Mouse (Mus musculus) midbrain, embryonic 11.5 days (tissue): Measurements from ENCODE around the gene Olfr95. TPM values are rescaled to one million over a fixed set of nuclear protein-coding genes. Genes with fewer than 3 reads are reported as not detected.

ENCODE experiments used
- ATAC-seq: fragments of 200-750 bp; cut with Nextera tagmentation; 2 replicates; pipeline ENCODE4 v1.8.0; 2017; ENCODE audit warnings: moderate TSS enrichment, moderate library complexity; ENCODE audit not compliant: low FRiP score
- DNase-seq: peaks from one replicate; pipeline ENCODE4 v3.0.0; 2015; ENCODE audit warnings: low spot score; ENCODE audit errors: missing footprints
- H3K27ac ChIP-seq: fragments of 300-500 bp; sonication (generic); 2 replicates; pipeline ENCODE4 v1.5.1; 2014; ENCODE audit warnings: low read depth, low read length
- H3K27me3 ChIP-seq: fragments of 300-500 bp; sonication (generic); 2 replicates; pipeline ENCODE4 v1.6.1; 2014; ENCODE audit warnings: mild to moderate bottlenecking, low read length, moderate library complexity, mixed read lengths; ENCODE audit not compliant: control insufficient read depth, insufficient read depth
- H3K36me3 ChIP-seq: fragments of 300-500 bp; sonication (generic); 2 replicates; pipeline ENCODE4 v1.6.1; 2014; ENCODE audit warnings: mild to moderate bottlenecking, low read length, moderate library complexity, mixed read lengths; ENCODE audit not compliant: control insufficient read depth, insufficient read depth
- H3K4me1 ChIP-seq: fragments of 300-500 bp; sonication (generic); 2 replicates; pipeline ENCODE4 v1.6.1; 2014; ENCODE audit warnings: low read length; ENCODE audit not compliant: control insufficient read depth, insufficient read depth
- H3K4me2 ChIP-seq: fragments of 300-500 bp; sonication (generic); 2 replicates; pipeline ENCODE4 v1.6.1; 2014; ENCODE audit warnings: mild to moderate bottlenecking, moderate library complexity
- H3K4me3 ChIP-seq: fragments of 300-500 bp; sonication (generic); 2 replicates; pipeline ENCODE4 v1.5.1; 2014; ENCODE audit warnings: low read depth, low read length
- H3K9ac ChIP-seq: fragments of 300-500 bp; sonication (generic); 2 replicates; pipeline ENCODE4 v1.6.1; 2014; ENCODE audit warnings: low read length
- H3K9me3 ChIP-seq: fragments of 300-500 bp; sonication (generic); 2 replicates; pipeline ENCODE4 v1.6.1; 2016; ENCODE audit warnings: low read length; ENCODE audit not compliant: control insufficient read depth
- WGBS: fragments of 180-500 bp; shearing (Covaris S2); extraction: QIAGEN DNeasy Blood & Tissue Kit; methylation state at CpG from one replicate; pipeline ENCODE4 v1.1.7; 2014; 5-methylcytosine and 5-hydroxymethylcytosine counted together
- polyA plus RNA-seq: library from polyadenylated mRNA; unstranded; fragments of >200 nt; fragmentation: Nextera tagmentation; extraction: Ambion mirVana; gene quantifications from 2 replicates; pipeline ENCODE4 v1.2.1, GENCODE M21; 2014

Olfr95 gene
- polyA plus RNA-seq, 1 experiment from 2014 or later, result not detected

DNA sequence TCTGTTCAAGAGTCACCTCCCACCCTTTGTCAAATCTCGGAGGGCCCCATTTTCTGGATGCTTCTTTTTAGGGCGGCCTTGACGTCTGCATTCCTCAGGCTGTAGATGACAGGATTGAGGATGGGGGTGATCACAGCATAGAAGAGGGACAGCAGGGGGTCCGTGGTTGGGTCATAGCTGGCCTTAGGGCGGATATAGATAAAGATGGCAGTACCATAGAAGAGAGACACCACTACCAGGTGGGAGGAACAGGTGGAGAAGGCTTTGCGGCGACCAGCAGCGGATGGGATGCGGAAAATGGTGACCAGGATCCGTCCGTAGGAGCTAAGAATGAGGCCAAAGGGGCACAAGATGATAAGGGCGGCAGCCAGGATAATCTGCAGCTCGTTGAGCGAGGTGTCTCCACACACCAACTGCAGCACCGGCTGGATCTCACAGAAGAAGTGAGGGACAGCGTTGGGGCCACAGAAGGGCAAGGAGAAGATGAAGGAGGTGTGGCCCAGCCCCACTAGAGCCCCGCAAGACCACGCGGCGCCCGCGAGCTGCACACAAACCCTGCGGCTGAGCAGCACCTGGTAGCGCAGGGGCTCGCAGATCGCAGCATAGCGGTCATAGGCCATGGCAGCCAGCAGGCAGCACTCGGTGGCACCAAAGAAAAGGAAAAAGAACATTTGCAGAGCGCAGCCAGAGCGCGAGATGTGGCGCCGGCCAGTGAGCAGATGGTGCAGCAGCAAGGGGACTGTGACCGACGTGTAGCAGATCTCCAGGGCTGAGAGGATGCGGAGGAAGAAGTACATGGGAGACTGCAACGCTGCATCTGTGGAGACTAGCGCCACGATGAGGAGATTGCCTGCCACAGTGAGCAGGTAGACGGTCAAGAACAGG, 1.8 kb downstream of the Olfr95 start:
- DNase-seq, result peak; percentile 85
- peak; percentile 65 for ATAC-seq
- 18% methylated on average over 40 of the region's 40 CpGs for WGBS

DNA sequence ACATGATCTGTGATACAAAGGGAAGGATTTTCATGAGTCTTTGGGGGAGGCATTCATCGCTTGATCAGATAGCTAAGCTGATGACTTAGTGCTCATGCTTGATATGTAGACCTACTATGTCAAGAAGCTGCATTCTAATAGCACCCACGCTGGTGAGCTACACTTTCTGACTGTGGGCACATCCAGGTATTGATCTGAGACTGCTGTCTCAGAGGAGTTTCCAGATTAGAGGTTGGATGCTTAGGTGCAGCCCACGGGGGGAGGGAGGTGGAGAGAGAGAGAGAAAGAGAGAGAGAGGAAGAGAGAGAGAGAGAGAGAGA, 9.0 kb downstream of the Olfr95 start:
- no peaks in the 10 kb centered on the region for H3K4me1 ChIP-seq
- no peaks in the 10 kb centered on the region for H3K9me3 ChIP-seq
- H3K27ac ChIP-seq, result no peak overlapping the region
- no peak overlapping the region for H3K9ac ChIP-seq
- DNase-seq, result no peak
- H3K27me3 ChIP-seq, result no peaks in the 10 kb centered on the region
- 24% methylated on average over 3 of the region's 3 CpGs for WGBS
- H3K4me2 ChIP-seq, result no peak overlapping the region
- H3K4me3 ChIP-seq, result no peak overlapping the region
- no peaks in the 10 kb centered on the region for H3K36me3 ChIP-seq
- ATAC-seq, result peak; percentile 67

More for the DNA sequence above, 1.8 kb downstream of the Olfr95 start:
- H3K36me3 ChIP-seq, result no peaks in the 10 kb centered on the region
- no peaks in the 10 kb centered on the region for H3K9me3 ChIP-seq
- H3K27ac ChIP-seq, result no peak overlapping the region
- peak overlapping the region; percentile 56 for H3K4me2 ChIP-seq
- peak overlapping the region; percentile 30 for H3K4me3 ChIP-seq
- no peaks in the 10 kb centered on the region for H3K4me1 ChIP-seq
- H3K9ac ChIP-seq, result peak overlapping the region; percentile 47
- H3K27me3 ChIP-seq, result peaks cover 8% of the 10 kb centered on the region

DNA sequence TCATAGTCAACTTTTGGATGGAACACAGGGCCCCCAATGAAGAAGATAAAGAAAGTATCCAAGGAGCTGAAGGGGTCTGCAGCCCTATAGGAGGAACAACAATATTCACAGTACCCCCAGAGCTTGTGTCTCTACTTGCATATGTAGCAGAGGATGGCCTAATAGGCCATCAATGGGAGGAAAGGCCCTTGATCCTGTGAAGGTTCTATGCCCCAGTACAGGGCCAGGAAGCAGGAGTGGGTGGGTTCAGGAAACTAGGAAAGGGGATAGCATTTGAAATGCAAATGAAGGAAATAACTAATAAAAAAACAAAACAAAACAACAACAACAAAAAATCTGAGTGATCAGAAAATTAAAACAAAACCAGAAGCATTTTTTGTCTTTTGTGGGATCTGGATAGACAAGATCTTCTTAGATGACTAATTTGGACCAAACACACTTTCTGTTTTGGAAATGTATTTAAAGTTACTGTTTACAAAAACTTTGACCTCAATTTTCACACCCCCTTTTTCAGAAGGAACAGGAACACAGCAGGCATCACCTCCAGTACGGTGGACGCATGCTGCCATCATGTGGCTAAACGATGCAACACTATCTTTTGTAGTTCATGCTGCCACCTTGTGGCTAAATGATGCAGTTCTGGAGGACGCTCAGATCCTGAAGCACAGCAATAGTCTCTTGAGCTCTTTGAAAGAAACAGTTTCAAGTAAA, 9.6 kb downstream of the Olfr95 start:
- Histone ChIP-seq H3K9ac (no peak overlapping the region), H3K27ac (no peak overlapping the region), H3K4me1 (no peaks in the 10 kb centered on the region), H3K9me3 (no peaks in the 10 kb centered on the region), H3K4me3 (no peak overlapping the region), H3K27me3 (peaks cover 2% of the 10 kb centered on the region; the same call in 1 of the 2 replicates), H3K4me2 (no peak overlapping the region), H3K36me3 (no peaks in the 10 kb centered on the region)
- ATAC-seq (peak; percentile 73), DNase-seq (peak; percentile 97)
- 1% methylated on average over 4 of the region's 4 CpGs for WGBS

DNA sequence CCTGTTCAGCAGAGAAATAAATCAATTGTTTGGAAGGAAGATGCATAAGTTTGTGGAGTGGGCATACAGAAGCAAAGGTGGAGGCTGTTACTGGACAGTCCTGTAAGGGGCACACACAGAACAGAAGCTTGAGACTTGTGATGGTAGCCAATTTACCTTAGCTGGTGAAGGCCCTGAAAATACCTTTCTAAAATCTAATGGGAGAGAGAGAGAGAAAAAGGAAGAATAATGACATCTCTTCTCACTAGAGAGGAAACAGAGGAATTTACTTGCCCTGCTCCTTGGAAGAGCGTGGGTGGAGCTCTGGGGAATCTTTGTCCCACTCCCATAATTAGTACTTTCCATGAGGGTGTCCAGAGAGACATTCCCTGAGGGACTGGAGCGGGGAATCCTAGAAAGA, 12.0 kb downstream of the Olfr95 start, which contains the start of gene Olfr94:
Gene Olfr94, minus strand, starts transcription at position 101 of the 400 bp plus-strand sequence.
- Histone ChIP-seq H3K4me2 (no peak within 1 kb of the TSS), H3K4me1 (peaks cover 3% of the 10 kb centered on the region; the same call in 1 of the 2 replicates), H3K27ac (no peak within 1 kb of the TSS), H3K36me3 (no peaks in the 10 kb centered on the region), H3K9ac (no peak within 1 kb of the TSS), H3K9me3 (no peaks in the 10 kb centered on the region), H3K4me3 (no peak within 1 kb of the TSS), H3K27me3 (peaks cover 20% of the 10 kb centered on the region; the same call in 1 of the 2 replicates)
- DNase-seq (no peak), ATAC-seq (no peak)
- 78% methylated on average over 2 of the region's 2 CpGs for WGBS

DNA sequence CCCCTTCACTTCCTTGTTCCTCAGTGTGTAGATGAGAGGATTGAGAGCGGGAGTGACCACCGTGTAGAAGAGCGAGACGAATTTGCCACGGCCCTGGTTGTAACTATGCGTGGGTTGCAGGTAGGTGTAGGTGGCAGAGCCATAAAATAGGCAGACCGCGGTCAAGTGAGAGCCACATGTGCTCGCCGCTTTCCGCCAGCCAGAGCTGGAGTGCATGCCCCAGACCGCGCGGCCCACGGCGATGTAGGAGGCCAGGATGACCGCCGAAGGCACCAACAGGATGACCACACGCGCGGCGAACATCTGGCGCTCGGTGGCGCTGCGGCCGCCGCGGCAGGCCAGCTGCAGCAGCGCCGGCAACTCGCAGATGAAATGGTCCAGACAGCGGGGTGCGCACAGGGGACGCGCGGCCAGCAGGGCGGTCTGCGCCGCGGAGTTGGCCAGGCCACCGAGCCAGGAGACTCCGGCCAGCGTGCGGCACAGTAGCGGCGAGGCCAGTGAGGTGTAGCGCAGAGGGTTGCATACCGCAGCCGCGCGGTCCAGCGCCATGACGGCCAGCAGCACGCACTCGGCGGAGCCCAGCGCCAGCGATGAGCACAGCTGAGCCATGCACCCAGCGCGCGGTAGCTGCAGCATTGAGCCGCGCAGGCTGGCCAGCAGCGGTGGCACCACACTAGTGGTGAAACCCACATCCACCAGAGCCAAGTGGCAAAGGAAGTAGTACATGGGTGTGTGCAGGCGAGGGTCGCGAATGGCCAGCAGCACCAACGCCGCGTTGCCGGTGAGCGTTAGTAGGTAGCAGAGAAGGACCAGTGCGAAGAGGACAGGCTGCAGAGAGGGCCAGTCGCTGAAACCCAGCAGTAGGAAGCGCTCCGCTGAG, 15.8 kb downstream of the Olfr95 start:
- ATAC-seq, result peak; percentile 91
- peak overlapping the region; percentile 91 for H3K4me2 ChIP-seq
- peak overlapping the region; percentile 59 for H3K9ac ChIP-seq
- peaks cover 20% of the 10 kb centered on the region; the same call in 1 of the 2 replicates for H3K27me3 ChIP-seq
- peak overlapping the region; percentile 53 for H3K4me3 ChIP-seq
- no peak overlapping the region for H3K27ac ChIP-seq
- H3K36me3 ChIP-seq, result no peaks in the 10 kb centered on the region
- peak; percentile 95 for DNase-seq
- H3K4me1 ChIP-seq, result peaks cover 3% of the 10 kb centered on the region; the same call in 1 of the 2 replicates
- no peaks in the 10 kb centered on the region for H3K9me3 ChIP-seq
- whole genome bisulfite sequencing, result under 1% methylated on average over 77 of the region's 77 CpGs

DNA sequence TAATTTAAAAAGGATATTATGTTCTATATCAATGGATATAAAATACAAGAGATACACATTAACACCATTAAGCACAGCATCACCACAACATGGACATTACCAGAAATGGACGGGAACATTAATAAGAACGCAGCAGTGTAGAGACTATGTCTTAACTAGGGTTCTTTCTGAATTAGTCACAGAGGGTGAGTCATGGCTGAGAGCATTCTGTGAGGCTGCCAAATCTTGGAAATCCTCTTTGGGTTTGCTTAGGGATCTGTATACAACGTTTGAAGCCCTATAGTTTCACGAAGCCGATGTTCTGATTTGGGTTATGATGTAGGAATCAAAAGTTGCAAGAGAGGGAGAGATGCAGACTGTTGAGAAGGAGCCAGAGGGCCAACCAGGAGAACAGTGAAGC, 18.1 kb downstream of the Olfr95 start:
- no peak for ATAC-seq
- WGBS, result 86% methylated on average over 5 of the region's 5 CpGs
- no peak overlapping the region for H3K9ac ChIP-seq
- peaks cover 3% of the 10 kb centered on the region; the same call in 1 of the 2 replicates for H3K4me1 ChIP-seq
- no peak overlapping the region for H3K27ac ChIP-seq
- no peaks in the 10 kb centered on the region for H3K9me3 ChIP-seq
- H3K36me3 ChIP-seq, result no peaks in the 10 kb centered on the region
- peaks cover 20% of the 10 kb centered on the region; the same call in 1 of the 2 replicates for H3K27me3 ChIP-seq
- no peak overlapping the region for H3K4me3 ChIP-seq
- H3K4me2 ChIP-seq, result no peak overlapping the region
- no peak for DNase-seq

DNA sequence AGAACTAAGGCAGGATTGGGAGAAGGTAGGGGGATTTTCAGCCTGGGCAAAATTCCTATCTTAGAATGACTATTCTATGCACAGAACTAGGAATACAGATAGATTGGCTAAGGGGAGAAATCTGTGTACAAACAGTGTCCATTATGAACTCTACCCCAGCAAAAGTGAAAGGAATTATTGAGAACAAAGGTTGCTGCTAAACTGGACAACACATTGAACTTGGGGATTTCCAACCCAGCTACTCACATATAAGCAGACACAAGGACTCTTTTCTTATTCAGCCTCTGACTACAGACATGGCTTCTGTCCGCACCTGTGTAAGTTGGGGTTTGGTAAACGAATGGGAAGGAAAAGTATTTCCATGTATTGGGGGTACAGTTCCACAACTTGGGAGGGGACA, 19.3 kb downstream of the Olfr95 start, which contains the start of gene Ubd:
Gene Ubd, plus strand, starts transcription at position 237 of the 400 bp plus-strand sequence.
- WGBS, result 81% methylated on average over 2 of the region's 2 CpGs
- Histone ChIP-seq H3K27me3 (peaks cover 20% of the 10 kb centered on the region; the same call in 1 of the 2 replicates), H3K4me2 (no peak within 1 kb of the TSS), H3K4me1 (peaks cover 3% of the 10 kb centered on the region; the same call in 1 of the 2 replicates), H3K9ac (no peak within 1 kb of the TSS), H3K4me3 (no peak within 1 kb of the TSS), H3K27ac (no peak within 1 kb of the TSS), H3K9me3 (no peaks in the 10 kb centered on the region), H3K36me3 (no peaks in the 10 kb centered on the region)
- ATAC-seq, result no peak
- DNase-seq, result no peak

DNA sequence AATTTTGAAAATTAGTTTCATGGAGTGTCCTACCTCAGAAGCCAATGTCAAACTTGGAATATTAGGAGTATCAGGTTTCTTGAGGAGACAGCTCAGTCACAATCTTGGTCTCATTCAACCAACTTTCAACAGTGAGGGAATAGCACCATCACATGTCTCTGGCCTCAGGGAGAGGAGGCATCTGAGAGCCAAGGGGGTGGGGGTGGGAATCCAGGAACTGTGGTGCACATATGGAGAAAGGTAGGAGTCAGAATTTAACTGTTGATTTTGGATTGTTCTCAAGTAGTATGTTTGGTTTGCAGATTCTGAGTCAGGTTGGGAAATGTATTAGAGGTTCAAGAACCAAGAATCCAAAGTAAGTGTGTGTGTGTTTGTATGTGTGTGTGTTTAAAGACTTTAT, 19.9 kb downstream of the Olfr95 start:
- H3K4me2 ChIP-seq, result no peak overlapping the region
- H3K4me3 ChIP-seq, result no peak overlapping the region
- H3K9ac ChIP-seq, result no peak overlapping the region
- H3K9me3 ChIP-seq, result no peaks in the 10 kb centered on the region
- peaks cover 3% of the 10 kb centered on the region; the same call in 1 of the 2 replicates for H3K4me1 ChIP-seq
- H3K27me3 ChIP-seq, result peaks cover 15% of the 10 kb centered on the region; the same call in 1 of the 2 replicates
- H3K36me3 ChIP-seq, result no peaks in the 10 kb centered on the region
- no peak overlapping the region for H3K27ac ChIP-seq
- ATAC-seq (no peak), DNase-seq (no peak)
